Mouse (Mus musculus): Measurements from ENCODE around the gene Clk3. TPM values are rescaled to one million over a fixed set of nuclear protein-coding genes. Genes with fewer than 3 reads are reported as not detected.
A peak's percentile ranks its signal among the peaks of the same experiment; 100 is the strongest.

Clk3 gene
- 58.5 and 64.6 TPM in 2 replicates for polyA plus RNA-seq (2014; fragmentation: Nextera tagmentation; extraction: Ambion mirVana)

- Histone ChIP-seq H3K9ac (replicated peaks; ENCODE audit: low read depth, low read length) (peak within 1 kb of the TSS; percentile 98), H3K4me3 (ENCODE audit: low read depth, low read length) (peak within 1 kb of the TSS; percentile 89), H3K9me3 (ENCODE audit: control insufficient read depth, low read length) (no peaks in the 10 kb centered on the region), H3K36me3 (ENCODE audit: control insufficient read depth, insufficient read depth, low read length) (peaks cover 4% of the 10 kb centered on the region), H3K4me1 (ENCODE audit: control insufficient read depth, insufficient read depth, low read length) (peaks cover 28% of the 10 kb centered on the region), H3K27me3 (ENCODE audit: control insufficient read depth, insufficient read depth, low read length) (no peaks in the 10 kb centered on the region), H3K4me2 (ENCODE audit: low read depth, low read length) (peak within 1 kb of the TSS; percentile 99), H3K27ac (ENCODE audit: low read depth, low read length) (peak within 1 kb of the TSS; percentile 100)
- ATAC-seq (ENCODE audit: low read depth): peak; percentile 70
- WGBS: under 1% methylated on average over 92 of the region's 93 CpGs
Measured at GRCm38 (mm10) chr9:57765364-57766351, at the start of gene Clk3. Gene Clk3, minus strand, starts transcription at chr9:57765860.

GRCm38 (mm10) chr9:57814866-57815265 is 49.2 kb upstream of the Clk3 start:
- Histone ChIP-seq H3K4me1 (ENCODE audit: control insufficient read depth, insufficient read depth, low read length) (peaks cover 55% of the 10 kb centered on the region), H3K36me3 (ENCODE audit: control insufficient read depth, insufficient read depth, low read length) (no peaks in the 10 kb centered on the region), H3K27ac (ENCODE audit: low read depth, low read length) (no peak overlapping the region), H3K9me3 (ENCODE audit: control insufficient read depth, low read length) (no peaks in the 10 kb centered on the region), H3K4me2 (ENCODE audit: low read depth, low read length) (no peak overlapping the region), H3K4me3 (ENCODE audit: low read depth, low read length) (no peak overlapping the region), H3K27me3 (ENCODE audit: control insufficient read depth, insufficient read depth, low read length) (no peaks in the 10 kb centered on the region), H3K9ac (replicated peaks; ENCODE audit: low read depth, low read length) (no peak overlapping the region)
- 10% methylated on average over 3 of the region's 3 CpGs for WGBS
- ATAC-seq (ENCODE audit: low read depth): no peak

GRCm38 (mm10) chr9:57814014-57814413 is 48.4 kb upstream of the Clk3 start:
- Histone ChIP-seq H3K27me3 (ENCODE audit: control insufficient read depth, insufficient read depth, low read length) (no peaks in the 10 kb centered on the region), H3K36me3 (ENCODE audit: control insufficient read depth, insufficient read depth, low read length) (no peaks in the 10 kb centered on the region), H3K9ac (replicated peaks; ENCODE audit: low read depth, low read length) (no peak overlapping the region), H3K4me1 (ENCODE audit: control insufficient read depth, insufficient read depth, low read length) (peaks cover 63% of the 10 kb centered on the region), H3K4me3 (ENCODE audit: low read depth, low read length) (no peak overlapping the region), H3K9me3 (ENCODE audit: control insufficient read depth, low read length) (no peaks in the 10 kb centered on the region), H3K4me2 (ENCODE audit: low read depth, low read length) (no peak overlapping the region), H3K27ac (ENCODE audit: low read depth, low read length) (no peak overlapping the region)
- WGBS: 21% methylated on average over 1 of the region's 1 CpGs
- ATAC-seq (ENCODE audit: low read depth): no peak

- 27% methylated on average over 8 of the region's 8 CpGs for WGBS
- Histone ChIP-seq H3K9me3 (ENCODE audit: control insufficient read depth, low read length) (no peaks in the 10 kb centered on the region), H3K36me3 (ENCODE audit: control insufficient read depth, insufficient read depth, low read length) (no peaks in the 10 kb centered on the region), H3K4me3 (ENCODE audit: low read depth, low read length) (no peak overlapping the region), H3K9ac (replicated peaks; ENCODE audit: low read depth, low read length) (no peak overlapping the region), H3K27ac (ENCODE audit: low read depth, low read length) (peak overlapping the region; percentile 66), H3K27me3 (ENCODE audit: control insufficient read depth, insufficient read depth, low read length) (no peaks in the 10 kb centered on the region), H3K4me2 (ENCODE audit: low read depth, low read length) (no peak overlapping the region), H3K4me1 (ENCODE audit: control insufficient read depth, insufficient read depth, low read length) (peaks cover 64% of the 10 kb centered on the region)
- ATAC-seq (ENCODE audit: low read depth): no peak
Measured at GRCm38 (mm10) chr9:57811793-57812733, 46.4 kb upstream of the Clk3 start.

GRCm38 (mm10) chr9:57810691-57811090 is 45.0 kb upstream of the Clk3 start:
- Histone ChIP-seq H3K27ac (ENCODE audit: low read depth, low read length) (no peak overlapping the region; the same call in 1 of the 2 replicates), H3K9me3 (ENCODE audit: control insufficient read depth, low read length) (no peaks in the 10 kb centered on the region), H3K4me1 (ENCODE audit: control insufficient read depth, insufficient read depth, low read length) (peaks cover 58% of the 10 kb centered on the region), H3K9ac (replicated peaks; ENCODE audit: low read depth, low read length) (no peak overlapping the region), H3K27me3 (ENCODE audit: control insufficient read depth, insufficient read depth, low read length) (no peaks in the 10 kb centered on the region), H3K4me2 (ENCODE audit: low read depth, low read length) (no peak overlapping the region), H3K36me3 (ENCODE audit: control insufficient read depth, insufficient read depth, low read length) (no peaks in the 10 kb centered on the region), H3K4me3 (ENCODE audit: low read depth, low read length) (no peak overlapping the region)
- no peak for ATAC-seq (ENCODE audit: low read depth)
- 68% methylated on average over 3 of the region's 3 CpGs for WGBS

GRCm38 (mm10) chr9:57808771-57809310 is 43.2 kb upstream of the Clk3 start:
- ATAC-seq (ENCODE audit: low read depth): no peak
- H3K27me3 ChIP-seq (ENCODE audit: control insufficient read depth, insufficient read depth, low read length): no peaks in the 10 kb centered on the region
- no peak overlapping the region for H3K4me2 ChIP-seq (ENCODE audit: low read depth, low read length)
- H3K27ac ChIP-seq (ENCODE audit: low read depth, low read length): 0 out of 2 replicates have a peak overlapping the region, but pooled peaks have one; percentile 11
- no peak overlapping the region for H3K4me3 ChIP-seq (ENCODE audit: low read depth, low read length)
- no peaks in the 10 kb centered on the region for H3K36me3 ChIP-seq (ENCODE audit: control insufficient read depth, insufficient read depth, low read length)
- H3K9me3 ChIP-seq (ENCODE audit: control insufficient read depth, low read length): no peaks in the 10 kb centered on the region
- H3K9ac ChIP-seq (replicated peaks; ENCODE audit: low read depth, low read length): no peak overlapping the region
- peaks cover 55% of the 10 kb centered on the region for H3K4me1 ChIP-seq (ENCODE audit: control insufficient read depth, insufficient read depth, low read length)
- WGBS: 16% methylated on average over 5 of the region's 5 CpGs

- H3K9me3 ChIP-seq (ENCODE audit: control insufficient read depth, low read length): no peaks in the 10 kb centered on the region
- 28% methylated on average over 4 of the region's 4 CpGs for WGBS
- H3K27me3 ChIP-seq (ENCODE audit: control insufficient read depth, insufficient read depth, low read length): no peaks in the 10 kb centered on the region
- H3K4me3 ChIP-seq (ENCODE audit: low read depth, low read length): no peak overlapping the region
- no peak for ATAC-seq (ENCODE audit: low read depth)
- H3K36me3 ChIP-seq (ENCODE audit: control insufficient read depth, insufficient read depth, low read length): no peaks in the 10 kb centered on the region
- no peak overlapping the region for H3K4me2 ChIP-seq (ENCODE audit: low read depth, low read length)
- H3K27ac ChIP-seq (ENCODE audit: low read depth, low read length): no peak overlapping the region
- H3K9ac ChIP-seq (replicated peaks; ENCODE audit: low read depth, low read length): no peak overlapping the region
- peaks cover 39% of the 10 kb centered on the region for H3K4me1 ChIP-seq (ENCODE audit: control insufficient read depth, insufficient read depth, low read length)
Measured at GRCm38 (mm10) chr9:57807174-57807651, 41.6 kb upstream of the Clk3 start.

- H3K36me3 ChIP-seq (ENCODE audit: control insufficient read depth, insufficient read depth, low read length): no peaks in the 10 kb centered on the region
- H3K9me3 ChIP-seq (ENCODE audit: control insufficient read depth, low read length): no peaks in the 10 kb centered on the region
- WGBS: 19% methylated on average over 1 of the region's 1 CpGs
- no peaks in the 10 kb centered on the region for H3K27me3 ChIP-seq (ENCODE audit: control insufficient read depth, insufficient read depth, low read length)
- no peak overlapping the region for H3K9ac ChIP-seq (replicated peaks; ENCODE audit: low read depth, low read length)
- ATAC-seq (ENCODE audit: low read depth): no peak
- peaks cover 29% of the 10 kb centered on the region for H3K4me1 ChIP-seq (ENCODE audit: control insufficient read depth, insufficient read depth, low read length)
- no peak overlapping the region for H3K4me2 ChIP-seq (ENCODE audit: low read depth, low read length)
- H3K27ac ChIP-seq (ENCODE audit: low read depth, low read length): no peak overlapping the region
- no peak overlapping the region for H3K4me3 ChIP-seq (ENCODE audit: low read depth, low read length)
Measured at GRCm38 (mm10) chr9:57806066-57806481, 40.4 kb upstream of the Clk3 start.
